Mouse (Mus musculus): Measurements from ENCODE around the gene 4930544D05Rik. TPM values are rescaled to one million over a fixed set of nuclear protein-coding genes. Genes with fewer than 3 reads are reported as not detected.

The 4930544D05Rik gene
- total RNA-seq, 2 experiments from 2014 or later: 0.58 to 0.77 TPM

DNA sequence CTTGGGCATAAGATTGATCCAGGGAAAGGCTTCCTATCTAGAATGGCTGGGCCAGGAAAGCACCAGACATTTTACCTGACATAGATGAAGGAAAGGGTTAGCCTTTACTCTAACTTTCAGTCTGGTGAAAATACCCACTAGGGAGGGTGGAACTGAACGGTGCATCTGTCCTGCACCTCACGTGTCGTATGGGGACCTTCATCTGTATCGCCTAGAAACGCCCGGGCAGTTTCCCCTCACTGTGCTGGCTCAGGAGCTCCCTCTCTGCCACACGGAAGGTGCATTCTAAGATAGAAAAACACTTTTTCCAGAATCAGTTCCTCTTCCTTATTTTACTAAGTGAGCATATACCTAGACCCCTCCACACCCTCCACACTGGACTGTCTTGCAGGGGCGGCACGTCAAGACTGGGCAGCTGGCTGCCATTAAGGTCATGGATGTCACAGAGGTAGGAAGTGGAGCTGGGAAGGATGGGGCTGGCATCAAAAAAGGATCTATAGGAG, 17.1 kb upstream of the 4930544D05Rik start:
- DNase-seq (ENCODE audit: low spot score in 2 of 2): no peak

GRCm38 (mm10) chr11:70605024-70605566, 10.6 kb upstream of the 4930544D05Rik start:
- peak in 1 of 2 experiments; percentile 82 for DNase-seq (ENCODE audit: low spot score in 2 of 2)

DNA sequence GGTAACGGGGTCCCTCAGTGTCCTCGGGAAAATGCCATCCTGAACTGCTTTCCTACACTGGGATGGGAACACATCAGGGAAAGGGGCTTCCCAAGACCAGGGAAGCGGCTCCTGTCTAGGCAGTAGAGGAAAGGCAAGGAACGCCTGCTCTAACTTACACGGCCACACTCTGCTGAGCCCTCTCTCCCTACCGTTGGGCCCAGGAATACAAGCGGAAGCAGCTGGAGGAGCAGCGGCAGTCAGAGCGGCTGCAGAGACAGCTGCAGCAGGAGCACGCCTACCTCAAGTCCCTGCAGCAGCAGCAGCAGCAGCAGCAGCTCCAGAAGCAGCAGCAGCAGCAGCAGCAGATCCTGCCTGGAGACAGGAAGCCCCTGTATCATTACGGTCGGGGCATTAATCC, 8.9 kb upstream of the 4930544D05Rik start:
- DNase-seq (ENCODE audit: low spot score in 2 of 2): no peak

GRCm38 (mm10) chr11:70607611-70608010, 8.0 kb upstream of the 4930544D05Rik start:
- no peak for DNase-seq (ENCODE audit: low spot score in 2 of 2)

DNA sequence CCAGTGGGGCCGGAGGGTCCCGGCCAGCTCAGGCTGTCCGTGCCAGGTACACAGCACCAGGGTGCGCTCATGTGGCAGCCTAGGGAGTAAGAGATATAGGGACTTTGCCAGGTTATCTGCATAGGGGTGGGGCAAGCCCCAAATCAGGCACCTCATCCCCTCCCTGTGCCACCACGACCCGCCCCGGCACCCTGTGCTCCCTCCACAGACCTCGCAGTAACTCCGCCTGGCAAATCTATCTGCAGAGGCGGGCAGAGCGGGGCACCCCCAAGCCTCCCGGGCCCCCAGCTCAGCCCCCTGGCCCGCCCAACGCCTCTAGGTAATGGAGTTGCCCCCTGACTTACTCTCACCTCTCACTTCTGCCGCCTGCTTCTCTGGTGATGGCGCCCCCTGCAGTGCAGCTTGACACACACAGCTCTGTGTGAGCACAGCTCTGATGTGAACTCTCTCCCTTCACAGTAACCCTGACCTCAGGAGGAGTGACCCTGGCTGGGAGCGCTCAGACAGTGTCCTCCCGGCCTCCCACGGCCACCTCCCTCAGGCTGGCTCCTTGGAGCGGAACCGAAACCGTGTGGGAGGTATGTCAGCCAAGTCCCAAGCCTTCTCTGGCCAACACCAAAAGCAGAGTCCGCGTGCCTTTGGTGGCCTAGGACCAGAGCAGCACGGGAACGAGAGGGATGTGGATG, 7.1 kb upstream of the 4930544D05Rik start:
- no peak for DNase-seq (ENCODE audit: low spot score in 2 of 2)

- no peak for DNase-seq (ENCODE audit: low spot score in 2 of 2)
Observed at GRCm38 (mm10) chr11:70610752-70611151, 4.9 kb upstream of the 4930544D05Rik start.

- DNase-seq (ENCODE audit: low spot score in 2 of 2): no peak
Observed at GRCm38 (mm10) chr11:70612505-70612904, 3.1 kb upstream of the 4930544D05Rik start.

DNA sequence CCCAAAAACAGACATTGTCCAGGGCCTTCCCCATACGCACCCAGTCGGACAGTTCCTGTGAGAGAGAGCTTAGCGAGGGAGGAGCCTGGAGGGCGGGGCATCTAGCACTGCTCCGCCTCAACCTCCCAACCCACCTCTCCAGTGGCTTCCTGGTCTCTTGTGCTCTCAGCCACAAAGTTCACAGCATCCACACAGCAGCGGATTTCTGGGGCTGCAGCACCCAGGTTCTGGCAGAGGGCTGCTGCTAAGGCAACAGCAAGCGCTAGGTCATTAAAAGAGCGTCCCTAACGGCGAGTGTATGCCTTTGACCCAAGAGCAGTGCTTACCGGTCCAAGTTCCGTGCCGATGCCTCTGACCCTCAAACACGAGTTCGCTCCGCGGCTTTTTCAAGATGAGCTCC, 574 bp upstream of the 4930544D05Rik start:
- no peak for DNase-seq (ENCODE audit: low spot score in 2 of 2)

- DNase-seq (ENCODE audit: low spot score in 2 of 2): no peak
Observed at GRCm38 (mm10) chr11:70619101-70619500, 3.5 kb downstream of the 4930544D05Rik start, which contains the start of gene Chrne. Chrne (minus strand) TSS chr11:70619216.

DNA sequence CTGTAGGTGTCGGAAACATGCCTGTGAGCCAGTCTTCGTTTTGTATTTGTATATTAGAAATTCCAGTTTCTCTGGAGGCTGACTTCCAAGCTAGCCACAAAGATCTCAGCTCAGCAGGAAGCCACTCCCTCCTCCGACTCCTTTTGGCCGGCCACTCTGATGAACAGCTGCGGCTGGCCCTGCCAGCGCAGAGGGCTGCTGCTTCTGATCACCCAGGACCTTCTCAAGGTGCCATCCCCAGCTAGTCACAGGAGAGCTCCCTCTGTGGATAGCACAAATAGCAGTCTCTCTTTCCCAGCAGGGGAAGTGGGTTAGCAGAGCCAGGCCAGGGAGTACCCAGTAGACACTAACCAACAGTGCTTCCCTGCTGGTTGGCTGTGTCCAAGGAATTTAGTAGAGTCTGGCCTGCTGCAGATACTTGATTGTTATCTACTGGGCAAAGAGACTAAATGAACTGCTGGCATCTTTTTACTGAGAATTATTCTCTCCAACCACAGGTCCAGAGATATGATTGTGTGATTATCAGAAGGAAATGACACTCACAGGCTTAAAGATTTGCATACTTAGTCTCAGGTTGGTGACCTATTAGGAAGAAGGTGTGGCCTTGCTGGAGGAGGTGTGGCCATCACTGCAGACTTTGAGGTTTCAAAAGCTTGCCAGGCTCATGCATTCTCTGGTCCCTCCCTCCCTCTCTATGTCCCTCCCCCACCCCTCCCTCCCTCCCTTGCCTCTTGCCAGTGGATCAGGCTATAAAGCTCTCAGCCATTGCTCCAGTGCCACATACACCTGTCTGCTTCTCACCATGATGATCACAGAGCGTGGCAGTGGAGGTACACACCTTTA, 6.5 kb downstream of the 4930544D05Rik start:
- no peak for DNase-seq (ENCODE audit: low spot score in 2 of 2)

GRCm38 (mm10) chr11:70623053-70623742, 7.5 kb downstream of the 4930544D05Rik start:
- no peak for DNase-seq (ENCODE audit: low spot score in 2 of 2)

- DNase-seq (ENCODE audit: low spot score in 2 of 2): peak in 1 of 2 experiments; percentile 53
Observed at GRCm38 (mm10) chr11:70625473-70625872, 9.8 kb downstream of the 4930544D05Rik start.

DNA sequence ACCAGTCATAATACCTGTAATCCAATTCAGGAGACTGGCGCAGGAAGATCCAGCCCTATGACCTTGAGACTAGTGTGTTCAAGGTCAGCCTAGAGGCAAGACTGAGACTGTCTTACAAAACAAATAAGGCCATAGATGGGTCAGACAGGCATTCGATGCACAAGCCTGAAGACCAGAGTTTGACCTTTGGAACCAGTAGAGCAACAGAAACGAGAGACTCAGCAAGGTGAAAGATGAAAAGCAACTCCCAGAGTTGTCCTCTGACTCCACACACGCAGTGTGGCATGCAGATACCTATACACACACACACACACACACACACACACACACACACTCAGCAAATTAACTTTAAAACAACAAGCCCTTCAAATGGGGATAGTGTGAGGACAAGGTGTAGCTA, 11.2 kb downstream of the 4930544D05Rik start:
- no peak for DNase-seq (ENCODE audit: low spot score in 2 of 2)

- no peak for DNase-seq (ENCODE audit: low spot score in 2 of 2)
Observed at GRCm38 (mm10) chr11:70628431-70628830, 12.8 kb downstream of the 4930544D05Rik start.

GRCm38 (mm10) chr11:70629557-70629956, 13.9 kb downstream of the 4930544D05Rik start:
- no peak for DNase-seq (ENCODE audit: low spot score in 2 of 2)

- DNase-seq (ENCODE audit: low spot score in 2 of 2): no peak
Observed at GRCm38 (mm10) chr11:70630129-70630528, 14.5 kb downstream of the 4930544D05Rik start.

- no peak for DNase-seq (ENCODE audit: low spot score in 2 of 2)
Observed at GRCm38 (mm10) chr11:70635601-70636000, 20.0 kb downstream of the 4930544D05Rik start.

GRCm38 (mm10) chr11:70637764-70638163, 22.1 kb downstream of the 4930544D05Rik start:
- DNase-seq (ENCODE audit: low spot score in 2 of 2): no peak

DNA sequence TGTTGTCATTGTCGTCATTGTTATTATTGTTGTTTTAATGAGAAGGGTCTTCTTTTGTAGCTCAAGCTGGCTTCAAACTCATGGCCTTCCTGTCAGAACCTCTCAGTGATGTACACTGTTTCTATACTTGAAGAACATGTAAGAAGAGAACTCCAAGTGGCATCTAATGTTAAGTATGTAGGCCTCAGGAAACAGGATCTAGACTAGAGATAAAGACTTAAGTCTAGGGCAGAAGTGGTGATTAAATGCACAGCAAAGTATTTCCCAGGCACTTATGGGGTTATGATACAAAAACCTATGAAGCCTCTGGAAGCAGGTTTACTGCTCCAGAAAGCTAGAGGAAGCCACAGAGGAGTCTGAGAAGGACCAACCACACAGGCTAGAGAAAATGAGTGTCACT, 22.6 kb downstream of the 4930544D05Rik start:
- DNase-seq (ENCODE audit: low spot score in 2 of 2): no peak

DNA sequence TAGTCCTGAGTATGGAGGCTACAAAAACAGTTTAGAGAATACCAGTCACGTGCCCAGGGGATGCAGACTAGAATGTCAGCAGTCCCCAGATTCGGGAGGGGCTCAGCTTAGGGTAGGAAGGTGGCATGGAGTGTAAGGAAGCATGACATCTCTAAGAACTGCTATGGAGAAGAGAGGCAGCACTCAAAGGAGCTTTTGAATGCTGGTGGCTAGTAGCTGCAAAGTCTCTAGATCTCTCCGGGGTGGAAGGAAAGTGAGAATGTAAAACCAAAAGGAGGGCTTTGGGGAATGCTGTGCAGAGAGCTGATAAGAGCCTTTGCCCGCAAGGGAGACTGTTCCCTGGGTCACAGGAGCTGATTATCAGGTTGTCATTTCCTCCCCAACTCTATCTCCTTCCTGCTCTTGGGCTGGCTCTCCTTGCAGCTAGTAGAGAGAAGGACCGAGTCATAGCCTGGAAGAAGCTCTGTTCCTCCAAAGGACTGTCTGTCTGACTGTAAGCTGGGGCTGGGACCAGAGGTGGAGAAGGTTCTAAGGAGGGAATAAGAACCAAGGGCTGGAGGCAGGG, 23.1 kb downstream of the 4930544D05Rik start, which contains the start of gene Gp1ba:
Gp1ba (plus strand) TSS at position 409 of the 565 bp plus-strand sequence.
- DNase-seq (ENCODE audit: low spot score in 2 of 2): no peak

DNA sequence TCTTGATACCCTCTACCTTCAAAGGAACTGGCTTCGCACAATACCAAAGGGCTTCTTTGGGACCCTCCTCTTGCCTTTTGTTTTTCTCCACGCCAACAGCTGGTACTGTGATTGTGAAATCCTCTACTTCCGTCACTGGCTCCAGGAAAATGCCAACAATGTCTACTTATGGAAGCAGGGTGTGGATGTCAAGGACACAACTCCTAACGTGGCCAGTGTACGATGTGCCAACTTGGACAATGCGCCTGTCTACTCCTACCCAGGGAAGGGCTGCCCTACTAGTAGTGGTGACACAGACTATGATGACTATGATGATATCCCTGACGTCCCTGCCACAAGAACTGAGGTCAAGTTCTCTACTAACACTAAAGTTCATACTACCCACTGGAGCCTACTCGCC, 24.3 kb downstream of the 4930544D05Rik start:
- DNase-seq (ENCODE audit: low spot score in 2 of 2): no peak
